Mouse (Mus musculus) urinary bladder, adult 2 months (tissue): ENCODE results near the gene Ror2. TPM values are rescaled to one million over a fixed set of nuclear protein-coding genes. Genes with fewer than 3 reads are reported as not detected.

Experiments
- DNase-seq: peaks from one replicate; pipeline ENCODE4 v3.0.0; 2022; ENCODE audit warnings: low spot score
- polyA plus RNA-seq: library from polyadenylated mRNA; depleted of rRNA; stranded (reverse); fragments of >200 nt; gene quantifications from 2 replicates; pipeline ENCODE4 v1.2.3, GENCODE M21; 2012; rRNA removed

Ror2 gene
- polyA plus RNA-seq, 1 experiment: 8.6 TPM

GRCm38 (mm10) chr13:53067949-53068348, 218.0 kb downstream of the Ror2 start:
- no peak for DNase-seq

GRCm38 (mm10) chr13:53065122-53065521, 220.8 kb downstream of the Ror2 start:
- DNase-seq: peak; percentile 36

- no peak for DNase-seq
Measured at GRCm38 (mm10) chr13:53064681-53065080, 221.2 kb downstream of the Ror2 start.

Other genes starting within 250 kb of the Ror2 start
- gene Sptlc1, start 91.3 kb upstream of the Ror2 start, polyA plus RNA-seq: 36.9 and 40.4 TPM in 2 replicates
- gene Msx2, start 186.9 kb upstream of the Ror2 start, polyA plus RNA-seq: 31.1 and 40.4 TPM in 2 replicates